Mouse (Mus musculus) Muller cell, postnatal 12 days (primary cell): ENCODE measurements at regions not wholly inside any gene's neighbourhood (a gene's known extent, or its start where the extent isn't known, plus 50 kb on each side); places are given as distances from the start of the nearest gene placed in this dataset.

Experiments
- DNase-seq: peaks from one replicate; pipeline ENCODE4 v3.0.0-alpha.2; 2015; ENCODE audit errors: inconsistent ontology term

- DNase-seq = no peak
Measured at GRCm38 (mm10) chr3:149424306-149424705, 434.0 kb upstream of the Adgrl2 start.

- DNase-seq = no peak
Measured at GRCm38 (mm10) chr3:149423491-149423890, 433.1 kb upstream of the Adgrl2 start.

- DNase-seq = no peak
Measured at GRCm38 (mm10) chr3:149415081-149415480, 424.7 kb upstream of the Adgrl2 start.

- DNase-seq = no peak
Measured at GRCm38 (mm10) chr3:149413114-149413513, 422.8 kb upstream of the Adgrl2 start.

- no peak for DNase-seq
Measured at GRCm38 (mm10) chr3:149410518-149410917, 420.2 kb upstream of the Adgrl2 start.

GRCm38 (mm10) chr3:149408858-149409257, 418.5 kb upstream of the Adgrl2 start:
- no peak for DNase-seq

- no peak for DNase-seq
Measured at GRCm38 (mm10) chr3:149405872-149406271, 415.5 kb upstream of the Adgrl2 start.

- no peak for DNase-seq
Measured at GRCm38 (mm10) chr3:149404691-149405090, 414.3 kb upstream of the Adgrl2 start.

- no peak for DNase-seq
Measured at GRCm38 (mm10) chr3:149402496-149402895, 412.1 kb upstream of the Adgrl2 start.

- DNase-seq = no peak
Measured at GRCm38 (mm10) chr3:149395082-149395481, 404.7 kb upstream of the Adgrl2 start.

- no peak for DNase-seq
Measured at GRCm38 (mm10) chr3:149393317-149394172, 403.2 kb upstream of the Adgrl2 start.

- DNase-seq = no peak
Measured at GRCm38 (mm10) chr3:149392164-149392563, 401.8 kb upstream of the Adgrl2 start.

GRCm38 (mm10) chr3:149387537-149387936, 397.2 kb upstream of the Adgrl2 start:
- no peak for DNase-seq

GRCm38 (mm10) chr3:149386027-149386426, 395.7 kb upstream of the Adgrl2 start:
- DNase-seq = no peak

GRCm38 (mm10) chr3:149385336-149385735, 395.0 kb upstream of the Adgrl2 start:
- DNase-seq = no peak

- DNase-seq = peak; percentile 76
Measured at GRCm38 (mm10) chr3:149381559-149382245, 391.3 kb upstream of the Adgrl2 start.

- DNase-seq = no peak
Measured at GRCm38 (mm10) chr3:149381051-149381450, 390.7 kb upstream of the Adgrl2 start.

GRCm38 (mm10) chr3:149379866-149380472, 389.6 kb upstream of the Adgrl2 start:
- no peak for DNase-seq

- no peak for DNase-seq
Measured at GRCm38 (mm10) chr3:149379249-149379865, 389.0 kb upstream of the Adgrl2 start.

- DNase-seq = no peak
Measured at GRCm38 (mm10) chr3:149371439-149371838, 381.1 kb upstream of the Adgrl2 start.

GRCm38 (mm10) chr3:149370517-149371227, 380.3 kb upstream of the Adgrl2 start:
- no peak for DNase-seq
